Mouse (Mus musculus) brain, embryonic 14.5 days (tissue): ENCODE measurements around the gene Senp5.

ENCODE experiments used
- CTCF ChIP-seq: fragments of 200-500 bp; IDR thresholded peaks from 2 replicates; pipeline ENCODE4 v1.5.1; 2012; ENCODE audit warnings: inconsistent platforms, mild to moderate bottlenecking, moderate library complexity, borderline replicate concordance; ENCODE audit not compliant: insufficient read depth, insufficient read length; ENCODE audit errors: extremely low read depth
- POLR2A ChIP-seq: fragments of 200-500 bp; IDR thresholded peaks from 2 replicates; pipeline ENCODE4 v1.6.1; 2012; ENCODE audit warnings: mild to moderate bottlenecking, inconsistent platforms, borderline replicate concordance; ENCODE audit not compliant: poor library complexity, insufficient read depth, insufficient read length, severe bottlenecking; ENCODE audit errors: extremely low read depth

DNA sequence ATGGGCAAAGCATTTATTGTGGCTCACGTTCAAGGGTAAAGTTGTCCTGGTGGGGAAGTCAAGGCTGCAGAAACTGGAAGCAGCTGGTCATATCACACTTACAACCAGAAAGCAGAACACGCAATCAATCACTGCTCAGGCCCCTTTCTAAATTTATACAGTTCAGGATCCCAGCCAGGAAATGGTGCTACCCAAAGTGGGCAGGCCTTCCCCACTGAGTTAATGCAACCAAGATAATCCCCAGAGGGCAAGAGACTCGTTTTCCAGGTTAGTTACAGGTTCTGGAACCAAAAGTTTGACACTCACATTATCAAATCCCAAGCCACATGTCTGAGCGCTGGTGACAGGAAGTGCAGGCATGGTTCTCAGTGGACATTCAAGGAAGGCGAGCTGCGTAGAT, 64.2 kb downstream of the Senp5 start:
- TF ChIP-seq POLR2A (no peak), CTCF (no peak)
